Mouse (Mus musculus): ENCODE data around the gene Adamts10. TPM values are rescaled to one million over a fixed set of nuclear protein-coding genes. Genes with fewer than 3 reads are reported as not detected.

The Adamts10 gene
- polyA plus RNA-seq, 1 experiment = 0.02 TPM

- TF ChIP-seq GATA1 (IDR thresholded peaks at IDR 0.05; ENCODE audit: low read length) = no peak
These were observed 15.2 kb downstream of the Adamts10 start for GRCm38 (mm10) chr17:33539106-33539675.

DNA sequence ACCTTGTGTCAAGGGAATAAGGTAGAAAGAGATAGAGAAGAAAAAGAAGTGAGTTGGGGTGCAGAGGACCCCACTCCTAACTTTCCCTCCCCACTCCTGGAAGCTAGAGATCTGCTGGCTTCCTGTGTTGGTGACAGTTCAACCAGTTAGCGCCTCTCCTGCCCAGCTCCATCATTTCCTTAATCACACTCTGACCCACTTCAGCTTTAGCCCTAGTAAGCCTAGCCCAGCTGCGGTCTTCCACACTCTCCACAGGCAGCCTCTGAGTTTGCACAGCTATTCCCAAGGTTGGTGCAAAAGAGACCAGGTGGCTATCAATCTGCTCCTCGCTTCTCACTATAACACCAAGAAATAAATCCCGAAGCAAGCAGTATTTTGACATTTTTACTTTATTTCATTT, 15.9 kb downstream of the Adamts10 start:
- no peak for TF ChIP-seq GATA1 (IDR thresholded peaks at IDR 0.05; ENCODE audit: low read length)

- no peak for TF ChIP-seq GATA1 (IDR thresholded peaks at IDR 0.05; ENCODE audit: low read length)
These were observed 25.2 kb downstream of the Adamts10 start for GRCm38 (mm10) chr17:33549212-33549611.

GRCm38 (mm10) chr17:33550388-33550787, 26.4 kb downstream of the Adamts10 start:
- TF ChIP-seq GATA1 (IDR thresholded peaks at IDR 0.05; ENCODE audit: low read length) = no peak

DNA sequence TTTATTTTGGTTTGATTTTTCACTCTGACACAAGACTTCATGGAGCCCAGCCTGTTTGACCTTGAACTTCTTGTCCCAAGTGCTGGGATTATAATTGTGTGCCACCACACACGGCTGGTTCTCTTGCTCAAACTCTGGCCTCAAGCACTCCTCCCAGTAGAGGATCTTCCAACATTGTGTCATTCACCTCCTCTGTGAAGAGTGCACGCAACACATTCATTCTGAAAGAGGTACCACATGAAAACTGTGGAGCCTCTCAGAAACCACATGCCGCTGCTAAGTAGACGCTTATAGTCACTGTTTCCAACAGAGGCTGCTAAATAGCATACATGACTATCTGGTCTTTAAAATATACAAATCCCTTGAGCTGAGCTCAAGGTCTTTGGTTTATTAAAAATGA, 28.1 kb downstream of the Adamts10 start:
- TF ChIP-seq GATA1 (IDR thresholded peaks at IDR 0.05; ENCODE audit: low read length) = no peak

GRCm38 (mm10) chr17:33552964-33553363, 29.0 kb downstream of the Adamts10 start:
- no peak for TF ChIP-seq GATA1 (IDR thresholded peaks at IDR 0.05; ENCODE audit: low read length)

- no peak for TF ChIP-seq GATA1 (IDR thresholded peaks at IDR 0.05; ENCODE audit: low read length)
These were observed 30.5 kb downstream of the Adamts10 start for GRCm38 (mm10) chr17:33554536-33554935.

GRCm38 (mm10) chr17:33555223-33555855, 31.3 kb downstream of the Adamts10 start, which contains the start of gene Myo1f:
Myo1f (plus strand) TSS chr17:33555707.
- TF ChIP-seq GATA1 (IDR thresholded peaks at IDR 0.05; ENCODE audit: low read length) = no peak

DNA sequence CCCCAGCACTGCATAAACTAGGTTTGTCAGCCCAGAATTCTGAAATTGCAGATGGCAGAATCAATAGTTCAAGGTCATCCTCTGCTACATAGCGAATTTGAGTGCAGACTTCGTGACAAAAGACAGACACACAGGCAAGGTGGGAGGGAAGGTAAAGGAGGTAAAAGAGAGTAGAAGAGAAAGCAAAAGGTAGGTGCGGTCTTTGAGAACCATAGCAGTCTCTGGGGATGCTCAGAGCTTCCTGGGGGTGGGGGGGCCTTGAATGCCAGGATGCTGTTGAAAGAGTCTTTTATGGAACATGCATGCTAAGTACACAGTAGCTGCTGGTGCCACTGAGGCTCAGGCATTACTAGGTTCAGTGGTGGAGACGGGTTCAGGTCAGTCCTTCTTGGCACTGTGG, 33.9 kb downstream of the Adamts10 start:
- no peak for TF ChIP-seq GATA1 (IDR thresholded peaks at IDR 0.05; ENCODE audit: low read length)

DNA sequence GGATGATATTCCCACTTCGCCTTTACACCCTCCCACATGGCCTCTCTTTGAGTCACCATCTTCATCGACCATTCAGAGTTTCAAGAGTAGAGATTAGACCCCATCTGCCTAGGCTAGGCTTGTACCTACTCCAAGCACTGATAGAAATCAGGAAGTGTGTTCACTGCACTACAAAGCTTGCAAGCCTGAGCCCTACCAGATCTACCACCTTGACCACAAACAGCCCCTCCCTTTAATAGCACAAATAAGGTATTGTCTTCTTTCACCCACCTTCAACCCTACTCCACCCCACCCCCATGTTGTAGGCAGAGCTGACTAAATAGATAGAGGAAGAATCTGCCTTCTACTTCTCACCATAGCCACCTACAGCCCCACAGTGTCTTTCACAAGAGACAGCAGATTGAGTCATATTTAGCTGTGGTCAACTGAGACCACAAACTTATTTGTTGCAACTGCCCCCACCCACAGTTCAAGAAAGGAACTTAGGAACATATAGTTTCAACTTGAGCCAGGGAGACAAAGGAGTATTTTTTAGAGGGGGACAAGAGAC, 39.6 kb downstream of the Adamts10 start:
- TF ChIP-seq GATA1 (IDR thresholded peaks at IDR 0.05; ENCODE audit: low read length) = no peak

DNA sequence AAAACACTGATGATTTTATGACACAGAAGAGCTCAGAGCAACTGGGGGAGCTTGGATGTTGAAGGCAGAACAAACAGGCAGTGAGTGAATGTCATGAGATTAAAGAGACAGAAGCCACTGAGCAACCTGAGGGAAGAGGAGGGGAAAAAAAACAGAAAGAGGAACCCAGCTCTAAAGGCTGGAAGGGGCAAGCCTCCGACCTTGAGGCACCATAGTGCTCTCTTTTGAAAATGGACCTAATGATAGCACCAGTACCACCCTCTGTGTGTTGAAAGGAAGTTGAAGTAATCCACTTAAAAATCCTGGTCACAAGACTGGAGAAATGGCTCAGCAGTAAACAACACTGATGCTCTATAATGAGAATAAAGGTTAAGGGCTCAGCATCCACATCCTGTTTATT, 40.6 kb downstream of the Adamts10 start:
- TF ChIP-seq GATA1 (IDR thresholded peaks at IDR 0.05; ENCODE audit: low read length) = no peak

GRCm38 (mm10) chr17:33566182-33566581, 42.2 kb downstream of the Adamts10 start:
- no peak for TF ChIP-seq GATA1 (IDR thresholded peaks at IDR 0.05; ENCODE audit: low read length)

GRCm38 (mm10) chr17:33584061-33584460, 60.1 kb downstream of the Adamts10 start:
- TF ChIP-seq GATA1 (IDR thresholded peaks at IDR 0.05; ENCODE audit: low read length) = no peak

GRCm38 (mm10) chr17:33586011-33586410, 62.0 kb downstream of the Adamts10 start:
- no peak for TF ChIP-seq GATA1 (IDR thresholded peaks at IDR 0.05; ENCODE audit: low read length)

- TF ChIP-seq GATA1 (IDR thresholded peaks at IDR 0.05; ENCODE audit: low read length) = no peak
These were observed 73.3 kb downstream of the Adamts10 start for GRCm38 (mm10) chr17:33597271-33597670.

GRCm38 (mm10) chr17:33598506-33598905, 74.5 kb downstream of the Adamts10 start:
- no peak for TF ChIP-seq GATA1 (IDR thresholded peaks at IDR 0.05; ENCODE audit: low read length)
